ENCODE assay signal across 17 mouse cellular contexts in the genomic region with DNA sequence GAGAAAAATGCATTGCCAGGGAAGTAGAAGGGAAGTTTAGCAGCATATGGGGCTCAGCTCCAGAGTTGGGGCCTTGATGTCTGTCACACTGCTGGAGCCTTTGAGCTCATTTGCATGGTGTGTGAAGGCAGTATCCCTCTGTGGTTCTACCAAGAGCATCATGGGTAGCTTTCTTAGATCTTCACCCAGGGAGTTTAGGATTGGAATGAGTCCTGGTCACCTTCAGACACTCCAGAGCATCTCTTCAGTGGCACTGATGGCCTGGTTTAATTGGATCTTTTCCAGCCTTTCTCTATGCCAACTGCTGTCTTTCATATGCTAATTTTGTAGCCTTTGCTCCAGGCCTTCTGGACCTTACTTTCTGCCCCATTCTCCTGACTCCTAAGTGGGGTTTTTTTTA.
A peak's percentile ranks its signal among the peaks of the same experiment; 100 is the strongest.
DNase-seq lines count a peak whose midpoint lies in the region; ATAC-seq lines count a peak whose summit lies in the region.
"Had no signal": no experiment of that assay in that cellular context is flagged by ENCODE, and none has a peak within 500 bp of the region (broad histone marks: within the 10 kb centered on the region; RNA-seq: fewer than 3 reads in every experiment).

No protein-coding gene starts in this region.

- H3K9me3 ChIP-seq in hindbrain, embryonic 16.5 days (ENCODE audit: control insufficient read depth, low read length) = no peaks in the 10 kb centered on the region
- H3K9me3 ChIP-seq in hindbrain, embryonic 12.5 days (replicated peaks) = no peaks in the 10 kb centered on the region
- H3K9me3 ChIP-seq in midbrain, embryonic 11.5 days (ENCODE audit: control insufficient read depth, low read length) = no peaks in the 10 kb centered on the region
- H3K9me3 ChIP-seq in midbrain, embryonic 10.5 days (replicated peaks) = no peaks in the 10 kb centered on the region
- H3K9me3 ChIP-seq: heart, embryonic 13.5 days; limb, embryonic 15.5 days had no signal

- no peaks in the 10 kb centered on the region for H3K36me3 ChIP-seq in hindbrain, embryonic 16.5 days (ENCODE audit: control insufficient read depth, insufficient read depth, low read length)
- H3K36me3 ChIP-seq in hindbrain, embryonic 12.5 days = no peaks in the 10 kb centered on the region
- H3K36me3 ChIP-seq in midbrain, embryonic 11.5 days (ENCODE audit: control insufficient read depth, insufficient read depth, low read length) = no peaks in the 10 kb centered on the region
- no peaks in the 10 kb centered on the region for H3K36me3 ChIP-seq in midbrain, embryonic 10.5 days
- H3K36me3 ChIP-seq: heart, embryonic 13.5 days; limb, embryonic 15.5 days had no signal

- no peaks in the 10 kb centered on the region for H3K4me1 ChIP-seq in hindbrain, embryonic 16.5 days (ENCODE audit: control insufficient read depth, insufficient read depth, low read depth, low read length)
- peaks cover 14% of the 10 kb centered on the region for H3K4me1 ChIP-seq in hindbrain, embryonic 12.5 days
- peaks cover 8% of the 10 kb centered on the region for H3K4me1 ChIP-seq in midbrain, embryonic 11.5 days (ENCODE audit: control insufficient read depth, insufficient read depth, low read length)
- peaks cover 31% of the 10 kb centered on the region for H3K4me1 ChIP-seq in midbrain, embryonic 10.5 days
- H3K4me1 ChIP-seq: heart, embryonic 13.5 days; limb, embryonic 15.5 days had no signal

- H3K4me3 ChIP-seq in hindbrain, embryonic 16.5 days (ENCODE audit: low read length) = no peak overlapping the region
- no peak overlapping the region for H3K4me3 ChIP-seq in hindbrain, embryonic 12.5 days
- no peak overlapping the region for H3K4me3 ChIP-seq in midbrain, embryonic 11.5 days (ENCODE audit: low read depth, low read length)
- no peak overlapping the region for H3K4me3 ChIP-seq in midbrain, embryonic 10.5 days
- H3K4me3 ChIP-seq: heart, embryonic 13.5 days; limb, embryonic 15.5 days had no signal

- H3K27ac ChIP-seq in hindbrain, embryonic 16.5 days (ENCODE audit: low read depth, low read length) = no peak overlapping the region
- H3K27ac ChIP-seq in hindbrain, embryonic 12.5 days = no peak overlapping the region
- no peak overlapping the region for H3K27ac ChIP-seq in midbrain, embryonic 11.5 days (ENCODE audit: low read depth, low read length)
- H3K27ac ChIP-seq in midbrain, embryonic 10.5 days (replicated peaks) = no peak overlapping the region
- H3K27ac ChIP-seq: heart, embryonic 13.5 days; limb, embryonic 15.5 days had no signal

- peak; percentile 69 for ATAC-seq in hindbrain, embryonic 16.5 days
- no peak for ATAC-seq in hindbrain, embryonic 12.5 days (ENCODE audit: low FRiP score)
- 0 out of 2 replicates have a peak, but pooled peaks have one; percentile 38 for ATAC-seq in midbrain, embryonic 11.5 days (ENCODE audit: low FRiP score)
- ATAC-seq: forebrain, postnatal 0 days; inflammation-experienced regulatory T-cells, adult 6 months had no signal

- H3K9ac ChIP-seq in hindbrain, embryonic 16.5 days (ENCODE audit: low read depth, low read length) = no peak overlapping the region
- H3K9ac ChIP-seq in hindbrain, embryonic 12.5 days = no peak overlapping the region
- H3K9ac ChIP-seq in midbrain, embryonic 11.5 days (ENCODE audit: low read length) = no peak overlapping the region
- H3K9ac ChIP-seq: forebrain, postnatal 0 days; heart, embryonic 13.5 days; limb, embryonic 15.5 days had no signal

- H3K27me3 ChIP-seq in hindbrain, embryonic 16.5 days (replicated peaks; ENCODE audit: control insufficient read depth, insufficient read depth, low read length) = no peaks in the 10 kb centered on the region
- H3K27me3 ChIP-seq in hindbrain, embryonic 12.5 days = no peaks in the 10 kb centered on the region
- no peaks in the 10 kb centered on the region for H3K27me3 ChIP-seq in midbrain, embryonic 11.5 days (ENCODE audit: control insufficient read depth, insufficient read depth, low read length)
- no peaks in the 10 kb centered on the region for H3K27me3 ChIP-seq in midbrain, embryonic 10.5 days (ENCODE audit: low read depth, poor library complexity, severe bottlenecking)
- H3K27me3 ChIP-seq: heart, embryonic 13.5 days; limb, embryonic 15.5 days had no signal

- DNase-seq in cerebellum, adult 9-10 months = peak; percentile 5
- no peak for DNase-seq in cerebellum, adult 11-12 months
- DNase-seq in midbrain, embryonic 11.5 days (ENCODE audit: low spot score, missing footprints) = peak; percentile 72
- DNase-seq in midbrain, embryonic 10.5 days (ENCODE audit: low spot score) = no peak
- DNase-seq in adrenal gland, postnatal 14 days = no peak
- DNase-seq in spleen, adult 12 weeks (ENCODE audit: low spot score) = no peak
- DNase-seq: adrenal gland, postnatal 36 days; forebrain, postnatal 0 days; heart, postnatal 4 days; kidney, postnatal 10 days; lung, adult 18-20 months; thymus, postnatal 4 days had no signal

- H3K4me2 ChIP-seq in hindbrain, embryonic 16.5 days (ENCODE audit: low read length) = no peak overlapping the region
- H3K4me2 ChIP-seq in hindbrain, embryonic 12.5 days (replicated peaks) = no peak overlapping the region
- no peak overlapping the region for H3K4me2 ChIP-seq in midbrain, embryonic 11.5 days
- H3K4me2 ChIP-seq: heart, embryonic 13.5 days; limb, embryonic 15.5 days had no signal

Comparison
In these comparisons a context has a peak if more than half of its experiments do, and no peak if none do; other contexts are left out.
1. DNase-seq: peak in cerebellum, adult 9-10 months (single experiment) and midbrain, embryonic 11.5 days (single experiment); none in cerebellum, adult 11-12 months (single experiment), midbrain, embryonic 10.5 days (single experiment), adrenal gland, postnatal 14 days (single experiment) and spleen, adult 12 weeks (single experiment).